Mouse (Mus musculus) heart, embryonic 11.5 days (tissue): ENCODE measurements around the gene Mup11. TPM values are rescaled to one million over a fixed set of nuclear protein-coding genes. Genes with fewer than 3 reads are reported as not detected.
"Not testable (repeated sequence)": the region's sequence is repeated elsewhere in the genome, so short reads cannot be mapped to it uniquely, and the experiment has no call there.

ENCODE experiments used
- ATAC-seq: fragments of 200-750 bp; cut with Nextera tagmentation; replicated peaks from 2 replicates; pipeline ENCODE4 v1.8.0; 2017; ENCODE audit warnings: moderate library complexity; ENCODE audit not compliant: insufficient number of reproducible peaks, low FRiP score, low TSS enrichment
- H3K27ac ChIP-seq: fragments of 300-500 bp; sonication (generic); 2 replicates; pipeline ENCODE4 v1.5.1; 2014; ENCODE audit warnings: mild to moderate bottlenecking, low read depth, low read length
- H3K27me3 ChIP-seq: fragments of 300-500 bp; sonication (generic); 2 replicates; pipeline ENCODE4 v1.6.1; 2014; ENCODE audit warnings: mild to moderate bottlenecking, low read length, mixed read lengths; ENCODE audit not compliant: control insufficient read depth, insufficient read depth
- H3K36me3 ChIP-seq: fragments of 300-500 bp; sonication (generic); 2 replicates; pipeline ENCODE4 v1.6.1; 2014; ENCODE audit warnings: mild to moderate bottlenecking, low read length, moderate library complexity, mixed read lengths; ENCODE audit not compliant: control insufficient read depth, insufficient read depth
- H3K4me1 ChIP-seq: fragments of 300-500 bp; sonication (generic); 2 replicates; pipeline ENCODE4 v1.6.1; 2014; ENCODE audit warnings: low read length; ENCODE audit not compliant: control insufficient read depth, insufficient read depth
- H3K4me2 ChIP-seq: fragments of 300-500 bp; sonication (generic); 2 replicates; pipeline ENCODE4 v1.6.1; 2014; ENCODE audit warnings: mild to moderate bottlenecking, moderate library complexity
- H3K4me3 ChIP-seq: fragments of 300-500 bp; sonication (generic); 2 replicates; pipeline ENCODE4 v1.5.1; 2014; ENCODE audit warnings: low read depth, low read length
- H3K9ac ChIP-seq: fragments of 300-500 bp; sonication (generic); 2 replicates; pipeline ENCODE4 v1.6.1; 2014; ENCODE audit warnings: mild to moderate bottlenecking, low read depth, low read length, moderate library complexity
- H3K9me3 ChIP-seq: fragments of 300-500 bp; sonication (generic); replicated peaks from 2 replicates; pipeline ENCODE4 v1.6.1; 2016; ENCODE audit warnings: low read length; ENCODE audit not compliant: control insufficient read depth
- WGBS: fragments of 180-500 bp; shearing (Covaris S2); extraction: QIAGEN DNeasy Blood & Tissue Kit; methylation state at CpG from one replicate; pipeline ENCODE4 v1.1.7; 2014; ENCODE audit not compliant: insufficient replicate concordance; 5-methylcytosine and 5-hydroxymethylcytosine counted together
- polyA plus RNA-seq: library from polyadenylated mRNA; unstranded; fragments of >200 nt; fragmentation: Nextera tagmentation; extraction: Ambion mirVana; gene quantifications from 2 replicates; pipeline ENCODE4 v1.2.1, GENCODE M21; 2014

Mup11 gene
- polyA plus RNA-seq, result not detected in 2 replicates

DNA sequence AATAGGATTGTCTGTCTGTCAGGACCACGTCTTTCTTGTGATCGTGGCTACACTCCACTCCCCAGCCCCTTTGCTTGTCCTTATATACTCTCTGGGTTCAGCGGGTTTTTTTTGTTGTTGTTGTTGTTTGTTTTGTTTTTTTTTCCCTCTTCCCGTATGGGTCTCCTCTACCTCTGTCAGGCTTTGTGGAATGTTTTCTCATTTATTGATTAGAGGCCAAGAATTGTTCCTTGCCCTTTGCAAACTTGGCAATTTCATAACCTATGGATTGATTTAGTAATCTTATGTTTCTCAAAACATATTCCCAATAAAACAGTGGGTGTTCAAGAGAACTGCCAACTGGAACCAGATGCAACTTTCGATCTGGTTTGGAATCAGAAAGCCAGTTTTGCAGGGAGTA, at the start of gene Mup11:
Gene Mup11, minus strand, starts transcription at position 101 of the 400 bp plus-strand sequence.
- H3K4me3 ChIP-seq, H3K27ac ChIP-seq, H3K9me3 ChIP-seq, H3K9ac ChIP-seq, H3K36me3 ChIP-seq, H3K27me3 ChIP-seq, ATAC-seq, H3K4me2 ChIP-seq, H3K4me1 ChIP-seq: not testable (repeated sequence)
- 79% methylated on average over 3 of the region's 5 CpGs for WGBS

Other genes with a start within 250 kb of the Mup11 start
- gene Mup9, start 240.5 kb downstream of the Mup11 start, polyA plus RNA-seq, result not detected in 2 replicates
- not detected in 2 replicates for gene Mup1, start 160.5 kb downstream of the Mup11 start, polyA plus RNA-seq
- gene Mup10, start 80.2 kb downstream of the Mup11 start, polyA plus RNA-seq, result not detected in 2 replicates
- gene Mup12, start 78.9 kb upstream of the Mup11 start, polyA plus RNA-seq, result not detected in 2 replicates
- not detected in 2 replicates for gene Mup22, start 159.1 kb upstream of the Mup11 start, polyA plus RNA-seq